20 mouse cellular contexts compared by ENCODE assay signal in the genomic region with DNA sequence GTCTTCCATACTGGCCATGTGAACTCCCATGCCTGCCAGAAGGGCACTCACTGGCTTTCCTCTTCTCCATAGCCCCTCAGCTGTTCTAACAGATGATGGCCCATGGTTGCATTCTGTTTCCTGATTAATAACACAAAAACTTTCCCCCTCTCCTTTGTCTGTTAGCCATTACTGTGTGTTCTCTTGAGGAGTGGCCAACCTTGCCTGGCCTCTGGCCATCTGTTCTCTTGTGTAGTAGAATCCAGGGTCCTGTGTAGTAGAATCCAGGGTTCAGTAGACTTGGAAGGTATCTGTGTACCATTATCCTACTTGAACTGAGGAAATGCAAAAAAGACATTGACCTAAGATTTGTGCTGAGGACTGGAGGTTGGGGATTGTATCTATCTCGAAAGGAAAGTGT.
"Had no signal": no experiment of that assay in that cellular context is flagged by ENCODE, and none has a peak within 500 bp of the region (broad histone marks: within the 10 kb centered on the region; RNA-seq: fewer than 3 reads in every experiment).

No protein-coding gene starts in this region.

- H3K4me2 ChIP-seq: kidney, embryonic 15.5 days; liver, embryonic 13.5 days; midbrain, embryonic 11.5 days had no signal

- H3K4me3 ChIP-seq: kidney, embryonic 15.5 days; left cerebral cortex, adult 2 months; liver, embryonic 13.5 days; myocyte had no signal

- H3K27me3 ChIP-seq: kidney, embryonic 15.5 days; liver, embryonic 13.5 days had no signal

- H3K27ac ChIP-seq: kidney, embryonic 15.5 days; left cerebral cortex, adult 2 months; liver, embryonic 13.5 days; stomach, postnatal 0 days had no signal

- DNase-seq: kidney, adult 8-10 months; kidney, postnatal 10 days; kidney, postnatal 36 days; layer of hippocampus, postnatal 36 days; liver, embryonic 13.5 days; lung, adult 2 months; lung, postnatal 14 days; lung, postnatal 4 days; midbrain, embryonic 14.5 days; right cerebral cortex, adult 18-20 months; right cerebral cortex, postnatal 14 days; right cerebral cortex, postnatal 4 days; thymus, adult 2 months; thymus, postnatal 14 days; thymus, postnatal 4 days had no signal

- H3K9ac ChIP-seq: kidney, embryonic 15.5 days; liver, embryonic 13.5 days had no signal

- H3K9me3 ChIP-seq: kidney, embryonic 15.5 days; liver, embryonic 13.5 days had no signal
